Mouse (Mus musculus): ENCODE results near the gene Haus6.
"Not testable (repeated sequence)": the region's sequence is repeated elsewhere in the genome, so short reads cannot be mapped to it uniquely, and the experiment has no call there.

DNA sequence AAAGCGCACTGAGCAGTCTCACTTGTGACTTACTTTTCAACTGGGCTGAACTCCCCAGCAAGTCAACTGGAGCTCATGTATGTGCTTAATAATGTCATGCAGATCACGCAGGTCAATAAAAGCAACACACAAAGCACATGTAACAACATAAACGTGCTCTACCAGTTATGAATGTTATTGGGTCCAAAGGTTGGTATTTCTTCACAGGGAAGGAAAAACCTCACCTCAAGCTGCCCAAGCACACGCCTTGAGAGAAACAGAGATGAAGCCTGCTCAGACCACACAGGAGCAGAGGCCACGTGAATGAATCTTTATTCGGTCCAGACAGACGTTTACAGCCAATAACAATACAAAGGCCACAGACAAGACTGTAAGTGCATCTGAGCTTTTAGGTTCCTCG is 44.6 kb upstream of the Haus6 start:
- not testable (repeated sequence) for TF ChIP-seq POLR2A (IDR thresholded peaks at IDR 0.05; ENCODE audit: borderline replicate concordance, control insufficient read depth, low read depth, low read length); CTCF (IDR thresholded peaks at IDR 0.05; ENCODE audit: control insufficient read depth, insufficient read depth, low read length)
